Comparison of ENCODE assay signal across 7 mouse cellular contexts in genomic region chr2:135711049-135711924, GRCm38 (mm10). TPM values are rescaled to one million over a fixed set of nuclear protein-coding genes. Genes with fewer than 3 reads are reported as not detected.
DNase-seq lines count a peak whose midpoint lies in the region; ATAC-seq and TF ChIP-seq lines count a peak whose summit lies in the region.

No protein-coding gene starts in this region.

- H3K4me2 ChIP-seq in forebrain, postnatal 0 days (ENCODE audit: low read depth): peak overlapping the region; percentile 38

- no peak overlapping the region; the same call in 1 of the 2 replicates for H3K4me3 ChIP-seq in forebrain, postnatal 0 days (ENCODE audit: low read depth, low read length)
- peak overlapping the region; percentile 26 for H3K4me3 ChIP-seq in limb, embryonic 10.5 days
- no peak overlapping the region for H3K4me3 ChIP-seq in olfactory bulb, adult 2 months (ENCODE audit: insufficient read depth, low read depth, low read length)

- no peaks in the 10 kb centered on the region for H3K9me3 ChIP-seq in forebrain, postnatal 0 days (ENCODE audit: low read length)
- H3K9me3 ChIP-seq in limb, embryonic 10.5 days (replicated peaks): no peaks in the 10 kb centered on the region

- no peak overlapping the region for H3K9ac ChIP-seq in forebrain, postnatal 0 days

- TF ChIP-seq POLR2A in olfactory bulb, adult 2 months (IDR thresholded peaks at IDR 0.05; ENCODE audit: insufficient read depth, low read depth, low read length): no peak

- H3K27me3 ChIP-seq in forebrain, postnatal 0 days (ENCODE audit: insufficient read depth, low read length): no peaks in the 10 kb centered on the region
- H3K27me3 ChIP-seq in limb, embryonic 10.5 days (ENCODE audit: low read depth, poor library complexity, severe bottlenecking): no peaks in the 10 kb centered on the region

- H3K4me1 ChIP-seq in forebrain, postnatal 0 days (ENCODE audit: insufficient read depth): no peaks in the 10 kb centered on the region
- H3K4me1 ChIP-seq in limb, embryonic 10.5 days: peaks cover 24% of the 10 kb centered on the region
- peaks cover 13% of the 10 kb centered on the region for H3K4me1 ChIP-seq in olfactory bulb, adult 2 months (ENCODE audit: control insufficient read depth, insufficient read depth, low read length)

- no peak for TF ChIP-seq CTCF in forebrain, postnatal 0 days (IDR thresholded peaks at IDR 0.05; ENCODE audit: low read depth)
- no peak for TF ChIP-seq CTCF in olfactory bulb, adult 2 months (IDR thresholded peaks at IDR 0.05; ENCODE audit: insufficient read depth, low read depth, low read length)

- 17% methylated on average over 8 of the region's 8 CpGs for WGBS in forebrain, postnatal 0 days
- WGBS in limb, embryonic 10.5 days: 44% methylated on average over 8 of the region's 8 CpGs
- WGBS in olfactory bulb, adult 2 months: 19% methylated on average over 8 of the region's 8 CpGs

- peak; percentile 84 for ATAC-seq in forebrain, postnatal 0 days

- H3K36me3 ChIP-seq in forebrain, postnatal 0 days (ENCODE audit: insufficient read depth): no peaks in the 10 kb centered on the region
- no peaks in the 10 kb centered on the region for H3K36me3 ChIP-seq in limb, embryonic 10.5 days

- peak; percentile 47 for DNase-seq in right cerebral cortex, postnatal 4 days
- DNase-seq in right cerebral cortex, postnatal 36 days (ENCODE audit: low spot score in 2 of 2): no peak
- DNase-seq in forebrain, postnatal 0 days: peak; percentile 71
- no peak for DNase-seq in limb, embryonic 10.5 days (ENCODE audit: low spot score)
- no peak for DNase-seq in gastrocnemius, postnatal 4 days (ENCODE audit: low spot score in 2 of 2)
- no peak for DNase-seq in frontal cortex, postnatal 14 days (ENCODE audit: low spot score in 2 of 2)

- H3K27ac ChIP-seq in forebrain, postnatal 0 days (ENCODE audit: low read depth, low read length): peak overlapping the region; percentile 66
- H3K27ac ChIP-seq in limb, embryonic 10.5 days: peak overlapping the region; percentile 64
- peak overlapping the region; percentile 82 for H3K27ac ChIP-seq in olfactory bulb, adult 2 months (ENCODE audit: insufficient read depth, low read depth, low read length)

RNA-seq across cellular contexts. Expression of gene Plcb4, which starts 52.5 kb away (rescaled TPM):
- 32.1 and 39.7 TPM in 2 replicates for total RNA-seq in forebrain, postnatal 0 days (2014; rRNA removed)
- 5.5 and 15.5 TPM in 2 replicates for polyA plus RNA-seq in forebrain, postnatal 0 days (2015; fragmentation: Nextera tagmentation; extraction: Ambion mirVana)
- 8.4 and 10.7 TPM in 2 replicates for polyA plus RNA-seq in limb, embryonic 10.5 days (2016; fragmentation: Nextera tagmentation; extraction: Ambion mirVana)
- not detected in 2 replicates for polyA plus RNA-seq in olfactory bulb, adult 2 months (2012; ENCODE audit: insufficient read depth, insufficient read length, low replicate concordance, missing spikeins)
- 10 to 100 TPM; 34.1 to 37.2 TPM for total RNA-seq in gastrocnemius, postnatal 4 days (2021)

Comparison
In these comparisons a context has a peak if more than half of its experiments do, and no peak if none do; other contexts are left out.
1. DNase-seq: peak in right cerebral cortex, postnatal 4 days (single experiment) and forebrain, postnatal 0 days (single experiment); none in right cerebral cortex, postnatal 36 days (0 of 2), limb, embryonic 10.5 days (single experiment), gastrocnemius, postnatal 4 days (0 of 2) and frontal cortex, postnatal 14 days (0 of 2).
2. Peak in every context shown above with its lines, with median percentiles within 50 percentile points of each other: H3K27ac ChIP-seq.